Mouse (Mus musculus) liver, embryonic 14.5 days (tissue): ENCODE measurements around the gene Mb. TPM values are rescaled to one million over a fixed set of nuclear protein-coding genes. Genes with fewer than 3 reads are reported as not detected.

Experiments
- ATAC-seq: fragments of 200-750 bp; cut with Nextera tagmentation; 2 replicates; pipeline ENCODE4 v1.8.0; 2017; ENCODE audit warnings: moderate number of reproducible peaks, mild to moderate bottlenecking, moderate library complexity; ENCODE audit not compliant: insufficient read depth
- DNase-seq, 3 experiments: peaks; one replicate each; pipeline ENCODE4 v3.0.0-alpha.2; 2012 to 2013; ENCODE audit warnings: low read depth in 3 of 3, low spot score in 3 of 3
- H3K27ac ChIP-seq: fragments of 300-500 bp; sonication (generic); 2 replicates; pipeline ENCODE4 v1.5.1; 2014; ENCODE audit warnings: moderate library complexity, mild to moderate bottlenecking, control low read depth, inconsistent platforms
- H3K27me3 ChIP-seq: fragments of 300-500 bp; sonication (generic); 2 replicates; pipeline ENCODE4 v1.6.1; 2014; ENCODE audit warnings: mild to moderate bottlenecking, low read length, moderate library complexity; ENCODE audit not compliant: control insufficient read depth, insufficient read depth
- H3K36me3 ChIP-seq: fragments of 300-500 bp; sonication (generic); replicated peaks from 2 replicates; pipeline ENCODE4 v1.6.1; 2014; ENCODE audit warnings: low read depth; ENCODE audit not compliant: control insufficient read depth, insufficient read depth
- H3K4me1 ChIP-seq, 2 experiments: fragments of 200-500 bp in 1 of 2; fragments of 300-500 bp in 1 of 2; sonication (generic) in 1 of 2; replicated peaks; 2 replicates each; pipeline ENCODE4 v1.6.1; 2012 to 2014; ENCODE audit warnings: antibody characterized with exemption in 1 of 2, inconsistent platforms in 1 of 2, low read length in 1 of 2; ENCODE audit not compliant: control insufficient read depth in 2 of 2, insufficient read depth in 2 of 2
- H3K4me2 ChIP-seq: fragments of 300-500 bp; sonication (generic); 2 replicates; pipeline ENCODE4 v1.6.1; 2014; ENCODE audit warnings: low read depth, mild to moderate bottlenecking, control low read depth, moderate library complexity
- H3K4me3 ChIP-seq, 2 experiments: fragments of 200-500 bp in 1 of 2; fragments of 300-500 bp in 1 of 2; sonication (generic) in 1 of 2; 2 replicates each; pipeline ENCODE4 v1.5.1; 2012 to 2014; ENCODE audit warnings: low read depth in 2 of 2, low read length in 2 of 2, mild to moderate bottlenecking in 2 of 2, control low read depth in 1 of 2, inconsistent platforms in 1 of 2, moderate library complexity in 1 of 2; ENCODE audit not compliant: insufficient read depth in 1 of 2
- H3K9ac ChIP-seq: fragments of 300-500 bp; sonication (generic); replicated peaks from 2 replicates; pipeline ENCODE4 v1.6.1; 2014; ENCODE audit warnings: mild to moderate bottlenecking, control low read depth, moderate library complexity
- H3K9me3 ChIP-seq: fragments of 300-500 bp; sonication (generic); 2 replicates; pipeline ENCODE4 v1.6.1; 2016; ENCODE audit warnings: low read length, mixed read lengths; ENCODE audit not compliant: control insufficient read depth
- CTCF ChIP-seq: IDR thresholded peaks from 2 replicates; pipeline ENCODE4 v1.5.1; 2016; ENCODE audit warnings: antibody characterized with exemption, low read depth, control low read depth
- EP300 ChIP-seq: IDR thresholded peaks from 2 replicates; pipeline ENCODE4 v1.6.1; 2016; ENCODE audit warnings: antibody characterized with exemption, low read depth
- WGBS: fragments of 180-500 bp; shearing (Covaris S2); extraction: QIAGEN DNeasy Blood & Tissue Kit; methylation state at CpG from one replicate; pipeline ENCODE4 v1.1.7; 2014; ENCODE audit not compliant: insufficient replicate concordance; 5-methylcytosine and 5-hydroxymethylcytosine counted together
- polyA plus RNA-seq, 2 experiments: library from polyadenylated mRNA; depleted of rRNA in 1 of 2; stranded (reverse) in 1 of 2; unstranded in 1 of 2; fragments of >200 nt; fragmentation: Nextera tagmentation in 1 of 2; extraction: Ambion mirVana in 1 of 2; gene quantifications; 2 replicates each; pipeline versions ENCODE4 v1.2.1 to v1.2.3; 2012 to 2014

The Mb gene
- polyA plus RNA-seq, 2 experiments, result 0.04 TPM; not detected in 1

DNA sequence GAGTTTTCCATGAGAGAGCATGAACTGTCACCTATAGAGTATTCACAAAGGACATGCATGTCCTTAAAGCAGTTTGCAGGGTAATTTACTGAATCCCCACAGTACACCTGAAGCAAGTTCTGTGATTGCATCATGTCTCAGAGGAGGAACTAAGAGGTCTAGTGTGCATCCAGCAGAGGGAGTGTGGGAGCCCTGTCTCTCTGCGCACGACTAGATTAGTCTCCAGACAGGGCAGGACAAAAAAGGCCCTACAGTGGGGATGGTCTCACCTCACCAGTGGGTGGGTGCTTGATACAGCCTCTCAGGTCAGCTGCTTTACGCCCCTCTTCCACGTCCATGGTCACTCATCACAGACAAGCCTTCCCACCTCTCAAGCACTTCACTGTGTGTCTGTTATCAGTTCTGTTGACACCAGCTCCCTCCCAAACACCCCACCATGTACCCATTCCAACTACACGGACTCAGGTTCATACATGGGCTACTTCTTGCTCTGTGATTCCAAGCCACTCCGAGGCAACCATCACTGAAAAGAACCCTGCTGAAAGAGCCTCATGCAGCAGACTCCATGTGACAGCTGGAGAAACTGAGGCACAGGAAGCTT, 31.6 kb downstream of the Mb start:
- Histone ChIP-seq H3K9me3 (no peaks in the 10 kb centered on the region), H3K27ac (no peak overlapping the region), H3K4me3 (no peak overlapping the region), H3K27me3 (no peaks in the 10 kb centered on the region), H3K4me1 (no peaks in the 10 kb centered on the region), H3K4me2 (no peak overlapping the region), H3K9ac (no peak overlapping the region), H3K36me3 (no peaks in the 10 kb centered on the region)
- ATAC-seq (no peak), DNase-seq (no peak)
- WGBS, result 42% methylated on average over 6 of the region's 6 CpGs
- TF ChIP-seq CTCF (peak; percentile 46), EP300 (no peak)

DNA sequence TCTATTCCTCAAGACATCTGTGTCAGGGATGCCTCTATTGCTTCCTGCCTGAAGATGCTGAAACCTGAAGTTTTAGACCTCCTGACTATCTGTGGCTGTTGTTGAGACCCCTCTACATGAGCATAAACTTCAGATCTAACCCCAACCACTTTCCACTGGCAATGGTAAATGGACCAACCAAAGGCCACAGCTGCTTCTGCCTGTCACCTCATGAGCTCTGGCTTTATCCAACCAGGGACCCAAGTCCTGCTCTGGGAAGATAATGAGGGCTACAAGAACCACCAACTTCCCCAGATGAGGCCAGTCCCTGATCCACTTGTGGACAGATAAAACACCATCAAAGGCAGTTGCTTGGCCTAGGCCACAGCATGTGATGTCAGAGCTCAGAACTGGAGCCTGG, 32.6 kb downstream of the Mb start:
- Histone ChIP-seq H3K9me3 (no peaks in the 10 kb centered on the region), H3K27me3 (no peaks in the 10 kb centered on the region), H3K4me2 (no peak overlapping the region), H3K9ac (no peak overlapping the region), H3K36me3 (no peaks in the 10 kb centered on the region), H3K27ac (no peak overlapping the region), H3K4me1 (no peaks in the 10 kb centered on the region), H3K4me3 (no peak overlapping the region)
- no peak for TF ChIP-seq EP300
- no peak for ATAC-seq
- no peak for DNase-seq

DNA sequence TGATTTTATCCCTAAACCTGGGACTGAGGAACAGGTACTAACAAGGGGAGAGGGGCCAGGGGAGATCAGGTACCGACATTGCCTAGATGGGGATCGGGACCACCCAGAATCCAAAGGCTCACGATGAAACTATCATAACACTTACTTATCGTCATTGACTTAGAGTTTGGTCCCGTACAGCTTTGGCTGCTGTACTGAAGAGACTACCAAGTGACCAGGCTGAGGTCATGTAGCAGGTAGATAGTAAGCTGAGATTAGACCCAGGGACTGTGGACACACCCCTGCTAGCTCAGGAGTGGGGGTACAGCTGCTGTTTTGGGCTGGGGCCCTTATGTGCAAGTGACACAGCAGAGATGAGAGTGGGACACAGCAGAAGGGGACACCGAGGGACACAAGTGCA, 34.0 kb downstream of the Mb start:
- Histone ChIP-seq H3K9ac (no peak overlapping the region), H3K4me2 (no peak overlapping the region), H3K4me3 (no peak overlapping the region), H3K36me3 (no peaks in the 10 kb centered on the region), H3K9me3 (no peaks in the 10 kb centered on the region), H3K4me1 (no peaks in the 10 kb centered on the region), H3K27ac (no peak overlapping the region), H3K27me3 (no peaks in the 10 kb centered on the region)
- DNase-seq, result no peak
- TF ChIP-seq EP300 (no peak), CTCF (no peak)
- no peak for ATAC-seq
- 73% methylated on average over 6 of the region's 6 CpGs for WGBS

DNA sequence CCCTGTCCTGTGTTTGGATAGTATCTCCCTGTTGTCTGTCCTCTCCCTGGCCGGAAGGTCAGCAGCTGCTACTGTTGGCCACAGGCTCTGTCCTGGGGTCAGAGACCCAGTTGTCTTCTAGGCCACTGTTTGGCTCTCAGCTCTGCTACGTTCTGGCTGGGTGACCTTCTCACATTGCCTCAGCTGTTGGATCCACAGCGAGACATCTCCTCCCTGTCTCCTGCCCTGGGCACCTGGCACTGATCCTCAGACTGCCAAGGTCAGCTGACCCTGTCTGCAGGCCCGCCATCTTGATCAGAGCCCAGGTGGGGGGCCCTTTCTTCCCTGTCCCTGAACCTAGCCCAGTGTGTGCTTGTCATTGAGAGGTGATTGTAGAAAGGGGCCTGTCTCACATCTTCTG, 35.5 kb downstream of the Mb start:
- DNase-seq (no peak), ATAC-seq (no peak)
- TF ChIP-seq CTCF, result no peak
- no peak for TF ChIP-seq EP300

DNA sequence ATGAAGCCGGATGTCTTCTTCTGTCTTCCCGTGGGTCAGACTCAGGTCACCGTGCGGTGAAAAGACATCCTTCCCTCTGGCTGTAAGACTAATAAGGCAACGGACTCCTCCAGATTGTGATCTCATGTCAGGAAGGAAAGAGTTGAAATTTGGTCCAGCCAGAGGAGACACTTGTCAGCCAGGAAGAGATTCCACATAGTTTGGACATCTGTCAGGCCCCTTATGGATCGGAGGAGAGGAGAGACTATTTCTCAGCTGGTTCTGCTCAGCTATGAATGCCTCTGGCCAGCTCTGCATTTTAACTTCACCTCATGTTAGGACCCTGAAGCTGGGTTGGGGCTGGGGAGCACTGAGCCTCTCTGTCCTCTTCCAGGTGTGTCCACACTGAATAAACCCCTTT, 36.0 kb downstream of the Mb start:
- H3K36me3 ChIP-seq, result no peaks in the 10 kb centered on the region
- DNase-seq, result no peak
- no peaks in the 10 kb centered on the region for H3K9me3 ChIP-seq
- WGBS, result 61% methylated on average over 6 of the region's 6 CpGs
- ATAC-seq, result no peak
- H3K27me3 ChIP-seq, result no peaks in the 10 kb centered on the region
- H3K4me1 ChIP-seq, result no peaks in the 10 kb centered on the region
- TF ChIP-seq EP300 (no peak), CTCF (no peak)
- no peak overlapping the region for H3K9ac ChIP-seq
- no peak overlapping the region for H3K27ac ChIP-seq
- no peak overlapping the region for H3K4me2 ChIP-seq
- no peak overlapping the region for H3K4me3 ChIP-seq

More for the DNA sequence above, 35.5 kb downstream of the Mb start:
- H3K27me3 ChIP-seq, result no peaks in the 10 kb centered on the region
- no peak overlapping the region for H3K27ac ChIP-seq
- no peaks in the 10 kb centered on the region for H3K9me3 ChIP-seq
- H3K4me2 ChIP-seq, result no peak overlapping the region
- no peaks in the 10 kb centered on the region for H3K4me1 ChIP-seq
- WGBS, result 58% methylated on average over 4 of the region's 4 CpGs
- no peak overlapping the region for H3K9ac ChIP-seq
- H3K4me3 ChIP-seq, result no peak overlapping the region
- H3K36me3 ChIP-seq, result no peaks in the 10 kb centered on the region
